Mouse (Mus musculus): Measurements from ENCODE around the gene Acsf3.

DNA sequence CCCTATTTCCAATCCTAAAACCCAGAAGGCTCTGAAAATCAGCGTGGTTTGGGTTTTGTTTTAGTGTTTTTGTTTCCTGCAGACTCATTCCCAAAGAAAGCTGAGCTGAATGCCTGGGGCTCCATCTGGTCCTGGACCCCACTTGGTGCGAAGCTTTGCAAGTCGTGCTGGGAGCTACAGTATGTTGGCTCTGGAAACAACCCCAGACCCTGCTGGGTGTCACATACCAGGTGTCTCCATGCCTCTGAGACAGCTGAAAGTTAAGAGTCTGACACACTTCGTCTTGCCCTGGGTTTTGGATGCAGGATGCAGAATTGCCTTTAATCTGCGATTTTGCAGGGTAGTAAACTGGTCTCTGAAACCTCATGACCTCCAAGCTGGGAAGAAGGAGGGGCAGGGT is 49.3 kb downstream of the Acsf3 start:
- TF ChIP-seq CTCF (IDR thresholded peaks at IDR 0.05; ENCODE audit: extremely low read depth, insufficient read length, insufficient replicate concordance, low read depth, low read length), result no peak
- no peak for TF ChIP-seq POLR2A (IDR thresholded peaks at IDR 0.05; ENCODE audit: low read depth, low read length)
